Mouse (Mus musculus): Measurements from ENCODE around the gene Gm28042. TPM values are rescaled to one million over a fixed set of nuclear protein-coding genes. Genes with fewer than 3 reads are reported as not detected.

Gm28042 gene
- polyA plus RNA-seq, 1 experiment from 2014 or later: 3.1 TPM

- no peak overlapping the region for H3K9ac ChIP-seq (replicated peaks; ENCODE audit: low read depth, low read length)
- no peaks in the 10 kb centered on the region for H3K9me3 ChIP-seq (ENCODE audit: control insufficient read depth, low read depth, low read length)
- no peaks in the 10 kb centered on the region for H3K4me1 ChIP-seq (ENCODE audit: control insufficient read depth, insufficient read depth, low read length)
- H3K4me3 ChIP-seq (ENCODE audit: low read depth, low read length): no peak overlapping the region
- no peak overlapping the region for H3K4me2 ChIP-seq (replicated peaks; ENCODE audit: low read depth, low read length)
- H3K27me3 ChIP-seq (ENCODE audit: control insufficient read depth, insufficient read depth, low read length): no peaks in the 10 kb centered on the region
- 64% methylated on average over 2 of the region's 2 CpGs for WGBS
- H3K36me3 ChIP-seq (ENCODE audit: control insufficient read depth, insufficient read depth, low read length): peaks cover 6% of the 10 kb centered on the region
- no peak overlapping the region for H3K27ac ChIP-seq (ENCODE audit: low read length)
- no peak for ATAC-seq (ENCODE audit: insufficient number of reproducible peaks, insufficient read depth, low FRiP score, low read depth)
Observed at GRCm38 (mm10) chr2:120003970-120004369, 23.3 kb upstream of the Gm28042 start.

GRCm38 (mm10) chr2:120006696-120007095 is 20.6 kb upstream of the Gm28042 start:
- Histone ChIP-seq H3K9me3 (ENCODE audit: control insufficient read depth, low read depth, low read length) (no peaks in the 10 kb centered on the region), H3K4me2 (replicated peaks; ENCODE audit: low read depth, low read length) (no peak overlapping the region), H3K27ac (ENCODE audit: low read length) (no peak overlapping the region), H3K4me1 (ENCODE audit: control insufficient read depth, insufficient read depth, low read length) (no peaks in the 10 kb centered on the region), H3K36me3 (ENCODE audit: control insufficient read depth, insufficient read depth, low read length) (0 out of 2 replicates have a peak, but pooled peaks cover 3% of the 10 kb centered on the region), H3K4me3 (ENCODE audit: low read depth, low read length) (no peak overlapping the region), H3K27me3 (ENCODE audit: control insufficient read depth, insufficient read depth, low read length) (no peaks in the 10 kb centered on the region), H3K9ac (replicated peaks; ENCODE audit: low read depth, low read length) (no peak overlapping the region)
- WGBS: 91% methylated on average over 7 of the region's 7 CpGs
- no peak for ATAC-seq (ENCODE audit: insufficient number of reproducible peaks, insufficient read depth, low FRiP score, low read depth)

GRCm38 (mm10) chr2:120007680-120008210 is 19.5 kb upstream of the Gm28042 start:
- peaks cover 7% of the 10 kb centered on the region; the same call in 1 of the 2 replicates for H3K36me3 ChIP-seq (ENCODE audit: control insufficient read depth, insufficient read depth, low read length)
- no peaks in the 10 kb centered on the region for H3K27me3 ChIP-seq (ENCODE audit: control insufficient read depth, insufficient read depth, low read length)
- H3K4me3 ChIP-seq (ENCODE audit: low read depth, low read length): no peak overlapping the region
- H3K9ac ChIP-seq (replicated peaks; ENCODE audit: low read depth, low read length): no peak overlapping the region
- no peak overlapping the region for H3K27ac ChIP-seq (ENCODE audit: low read length)
- H3K9me3 ChIP-seq (ENCODE audit: control insufficient read depth, low read depth, low read length): no peaks in the 10 kb centered on the region
- H3K4me1 ChIP-seq (ENCODE audit: control insufficient read depth, insufficient read depth, low read length): no peaks in the 10 kb centered on the region
- ATAC-seq (ENCODE audit: insufficient number of reproducible peaks, insufficient read depth, low FRiP score, low read depth): no peak
- 72% methylated on average over 4 of the region's 4 CpGs for WGBS
- no peak overlapping the region for H3K4me2 ChIP-seq (replicated peaks; ENCODE audit: low read depth, low read length)

GRCm38 (mm10) chr2:120008672-120009071 is 18.6 kb upstream of the Gm28042 start:
- Histone ChIP-seq H3K27ac (ENCODE audit: low read length) (no peak overlapping the region), H3K4me2 (replicated peaks; ENCODE audit: low read depth, low read length) (no peak overlapping the region), H3K27me3 (ENCODE audit: control insufficient read depth, insufficient read depth, low read length) (no peaks in the 10 kb centered on the region), H3K4me3 (ENCODE audit: low read depth, low read length) (no peak overlapping the region), H3K9me3 (ENCODE audit: control insufficient read depth, low read depth, low read length) (no peaks in the 10 kb centered on the region), H3K4me1 (ENCODE audit: control insufficient read depth, insufficient read depth, low read length) (no peaks in the 10 kb centered on the region), H3K9ac (replicated peaks; ENCODE audit: low read depth, low read length) (no peak overlapping the region), H3K36me3 (ENCODE audit: control insufficient read depth, insufficient read depth, low read length) (peaks cover 6% of the 10 kb centered on the region; the same call in 1 of the 2 replicates)
- 40% methylated on average over 4 of the region's 4 CpGs for whole genome bisulfite sequencing
- no peak for ATAC-seq (ENCODE audit: insufficient number of reproducible peaks, insufficient read depth, low FRiP score, low read depth)

GRCm38 (mm10) chr2:120011462-120012200 is 15.7 kb upstream of the Gm28042 start:
- WGBS: 77% methylated on average over 8 of the region's 8 CpGs
- no peaks in the 10 kb centered on the region for H3K9me3 ChIP-seq (ENCODE audit: control insufficient read depth, low read depth, low read length)
- no peak overlapping the region for H3K27ac ChIP-seq (ENCODE audit: low read length)
- H3K27me3 ChIP-seq (ENCODE audit: control insufficient read depth, insufficient read depth, low read length): no peaks in the 10 kb centered on the region
- ATAC-seq (ENCODE audit: insufficient number of reproducible peaks, insufficient read depth, low FRiP score, low read depth): 0 out of 2 replicates have a peak, but pooled peaks have one; percentile 56
- H3K36me3 ChIP-seq (ENCODE audit: control insufficient read depth, insufficient read depth, low read length): peaks cover 20% of the 10 kb centered on the region; the same call in 1 of the 2 replicates
- no peak overlapping the region for H3K4me2 ChIP-seq (replicated peaks; ENCODE audit: low read depth, low read length)
- H3K4me3 ChIP-seq (ENCODE audit: low read depth, low read length): no peak overlapping the region
- no peaks in the 10 kb centered on the region for H3K4me1 ChIP-seq (ENCODE audit: control insufficient read depth, insufficient read depth, low read length)
- H3K9ac ChIP-seq (replicated peaks; ENCODE audit: low read depth, low read length): no peak overlapping the region

GRCm38 (mm10) chr2:120012924-120013323 is 14.4 kb upstream of the Gm28042 start:
- Histone ChIP-seq H3K9me3 (ENCODE audit: control insufficient read depth, low read depth, low read length) (no peaks in the 10 kb centered on the region), H3K27me3 (ENCODE audit: control insufficient read depth, insufficient read depth, low read length) (no peaks in the 10 kb centered on the region), H3K4me3 (ENCODE audit: low read depth, low read length) (no peak overlapping the region), H3K4me2 (replicated peaks; ENCODE audit: low read depth, low read length) (no peak overlapping the region), H3K36me3 (ENCODE audit: control insufficient read depth, insufficient read depth, low read length) (peaks cover 27% of the 10 kb centered on the region; the same call in 1 of the 2 replicates), H3K27ac (ENCODE audit: low read length) (no peak overlapping the region), H3K9ac (replicated peaks; ENCODE audit: low read depth, low read length) (no peak overlapping the region), H3K4me1 (ENCODE audit: control insufficient read depth, insufficient read depth, low read length) (no peaks in the 10 kb centered on the region)
- no peak for ATAC-seq (ENCODE audit: insufficient number of reproducible peaks, insufficient read depth, low FRiP score, low read depth)
- 87% methylated on average over 13 of the region's 13 CpGs for WGBS

GRCm38 (mm10) chr2:120013831-120014486 is 13.3 kb upstream of the Gm28042 start:
- Histone ChIP-seq H3K9me3 (ENCODE audit: control insufficient read depth, low read depth, low read length) (no peaks in the 10 kb centered on the region), H3K9ac (replicated peaks; ENCODE audit: low read depth, low read length) (no peak overlapping the region), H3K36me3 (ENCODE audit: control insufficient read depth, insufficient read depth, low read length) (peaks cover 34% of the 10 kb centered on the region; the same call in 1 of the 2 replicates), H3K27me3 (ENCODE audit: control insufficient read depth, insufficient read depth, low read length) (no peaks in the 10 kb centered on the region), H3K27ac (ENCODE audit: low read length) (no peak overlapping the region), H3K4me2 (replicated peaks; ENCODE audit: low read depth, low read length) (no peak overlapping the region), H3K4me3 (ENCODE audit: low read depth, low read length) (no peak overlapping the region), H3K4me1 (ENCODE audit: control insufficient read depth, insufficient read depth, low read length) (no peaks in the 10 kb centered on the region)
- no peak for ATAC-seq (ENCODE audit: insufficient number of reproducible peaks, insufficient read depth, low FRiP score, low read depth)
- WGBS: 99% methylated on average over 2 of the region's 2 CpGs

GRCm38 (mm10) chr2:120015882-120016281 is 11.4 kb upstream of the Gm28042 start:
- Histone ChIP-seq H3K4me3 (ENCODE audit: low read depth, low read length) (no peak overlapping the region), H3K4me1 (ENCODE audit: control insufficient read depth, insufficient read depth, low read length) (no peaks in the 10 kb centered on the region), H3K27ac (ENCODE audit: low read length) (no peak overlapping the region), H3K4me2 (replicated peaks; ENCODE audit: low read depth, low read length) (no peak overlapping the region), H3K27me3 (ENCODE audit: control insufficient read depth, insufficient read depth, low read length) (no peaks in the 10 kb centered on the region), H3K36me3 (ENCODE audit: control insufficient read depth, insufficient read depth, low read length) (peaks cover 43% of the 10 kb centered on the region), H3K9me3 (ENCODE audit: control insufficient read depth, low read depth, low read length) (no peaks in the 10 kb centered on the region), H3K9ac (replicated peaks; ENCODE audit: low read depth, low read length) (no peak overlapping the region)
- 88% methylated on average over 4 of the region's 4 CpGs for WGBS
- ATAC-seq (ENCODE audit: insufficient number of reproducible peaks, insufficient read depth, low FRiP score, low read depth): no peak

Measured in stomach, embryonic 14.5 days (tissue).